Mouse (Mus musculus) hindbrain, embryonic 11.5 days (tissue): ENCODE measurements around the gene Slc5a8. TPM values are rescaled to one million over a fixed set of nuclear protein-coding genes. Genes with fewer than 3 reads are reported as not detected.

ENCODE experiments used
- ATAC-seq: fragments of 200-750 bp; cut with Nextera tagmentation; 2 replicates; pipeline ENCODE4 v1.8.0; 2017; ENCODE audit warnings: mild to moderate bottlenecking, moderate TSS enrichment, moderate library complexity; ENCODE audit not compliant: low FRiP score
- DNase-seq: peaks from one replicate; pipeline ENCODE4 v3.0.0-alpha.2; 2015; ENCODE audit warnings: low spot score
- H3K27ac ChIP-seq: fragments of 300-500 bp; sonication (generic); 2 replicates; pipeline ENCODE4 v1.5.1; 2014; ENCODE audit warnings: mild to moderate bottlenecking, low read depth, low read length
- H3K27me3 ChIP-seq: fragments of 300-500 bp; sonication (generic); 2 replicates; pipeline ENCODE4 v1.6.1; 2014; ENCODE audit warnings: mild to moderate bottlenecking, low read length, moderate library complexity, mixed read lengths; ENCODE audit not compliant: control insufficient read depth, insufficient read depth
- H3K36me3 ChIP-seq: fragments of 300-500 bp; sonication (generic); 2 replicates; pipeline ENCODE4 v1.6.1; 2014; ENCODE audit warnings: mild to moderate bottlenecking, low read length, moderate library complexity, mixed read lengths; ENCODE audit not compliant: control insufficient read depth, insufficient read depth
- H3K4me1 ChIP-seq: fragments of 300-500 bp; sonication (generic); replicated peaks from 2 replicates; pipeline ENCODE4 v1.6.1; 2014; ENCODE audit warnings: low read length, mixed read lengths; ENCODE audit not compliant: control insufficient read depth, insufficient read depth
- H3K4me2 ChIP-seq: fragments of 300-500 bp; sonication (generic); replicated peaks from 2 replicates; pipeline ENCODE4 v1.6.1; 2014; ENCODE audit warnings: mild to moderate bottlenecking, low read depth, low read length
- H3K4me3 ChIP-seq: fragments of 300-500 bp; sonication (generic); 2 replicates; pipeline ENCODE4 v1.5.1; 2014; ENCODE audit warnings: low read depth, low read length
- H3K9ac ChIP-seq: fragments of 300-500 bp; sonication (generic); 2 replicates; pipeline ENCODE4 v1.6.1; 2014; ENCODE audit warnings: low read depth, low read length
- H3K9me3 ChIP-seq: fragments of 300-500 bp; sonication (generic); 2 replicates; pipeline ENCODE4 v1.6.1; 2016; ENCODE audit warnings: low read length; ENCODE audit not compliant: control insufficient read depth
- WGBS: fragments of 180-500 bp; shearing (Covaris S2); extraction: QIAGEN DNeasy Blood & Tissue Kit; methylation state at CpG from one replicate; pipeline ENCODE4 v1.1.7; 2014; 5-methylcytosine and 5-hydroxymethylcytosine counted together
- polyA plus RNA-seq: library from polyadenylated mRNA; unstranded; fragments of >200 nt; fragmentation: Nextera tagmentation; extraction: Ambion mirVana; gene quantifications from 2 replicates; pipeline ENCODE4 v1.2.1, GENCODE M21; 2014

Slc5a8 gene
- polyA plus RNA-seq: 0.07 TPM in 1 of 2 replicates, not detected in the other

DNA sequence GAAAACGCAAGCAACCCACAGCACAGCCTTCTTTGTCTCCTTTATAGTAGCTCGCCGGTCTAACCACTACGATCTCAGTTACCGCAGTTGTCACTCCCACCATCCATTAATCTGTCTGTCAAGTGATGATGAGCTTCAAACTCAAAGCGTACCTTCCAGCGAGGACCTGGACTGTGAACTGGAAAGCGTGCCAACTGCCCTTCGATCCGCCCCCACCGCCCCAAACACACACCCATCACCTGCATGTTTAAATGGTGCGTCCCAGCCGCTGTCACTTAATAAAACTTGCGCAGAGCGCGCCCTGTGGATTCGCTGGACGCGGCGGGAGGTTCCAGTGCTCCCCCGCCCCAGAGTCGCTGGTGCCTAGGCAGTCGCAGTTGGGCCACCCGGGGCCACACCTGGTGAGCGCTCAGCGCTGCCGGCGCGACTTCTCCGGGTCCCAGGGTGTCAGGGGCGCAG, at the start of gene Slc5a8:
Slc5a8 (plus strand) TSS at position 361 of the 459 bp plus-strand sequence.
- H3K4me3 ChIP-seq: peak within 1 kb of the TSS; percentile 21
- DNase-seq (no peak), ATAC-seq (no peak)
- no peak within 1 kb of the TSS for H3K9ac ChIP-seq
- peak within 1 kb of the TSS; percentile 50 for H3K4me2 ChIP-seq
- WGBS: 4% methylated on average over 31 of the region's 31 CpGs
- no peaks in the 10 kb centered on the region for H3K9me3 ChIP-seq
- no peaks in the 10 kb centered on the region for H3K36me3 ChIP-seq
- no peak within 1 kb of the TSS for H3K27ac ChIP-seq
- peaks cover 5% of the 10 kb centered on the region for H3K4me1 ChIP-seq
- peaks cover 16% of the 10 kb centered on the region for H3K27me3 ChIP-seq

- Histone ChIP-seq H3K4me3 (no peak overlapping the region), H3K9me3 (no peaks in the 10 kb centered on the region)
- WGBS: 86% methylated on average over 7 of the region's 7 CpGs
Observed at GRCm38 (mm10) chr10:88848876-88849476, 36.8 kb upstream of the Slc5a8 start.

GRCm38 (mm10) chr10:88849976-88850375, 35.8 kb upstream of the Slc5a8 start:
- ATAC-seq: no peak
- Histone ChIP-seq H3K27ac (no peak overlapping the region), H3K36me3 (no peaks in the 10 kb centered on the region), H3K27me3 (no peaks in the 10 kb centered on the region), H3K9me3 (no peaks in the 10 kb centered on the region), H3K9ac (no peak overlapping the region), H3K4me1 (no peaks in the 10 kb centered on the region), H3K4me3 (no peak overlapping the region), H3K4me2 (no peak overlapping the region)
- DNase-seq: no peak
- 88% methylated on average over 4 of the region's 4 CpGs for WGBS

More at GRCm38 (mm10) chr10:88848876-88849476, 36.8 kb upstream of the Slc5a8 start:
- no peak overlapping the region for H3K27ac ChIP-seq
- ATAC-seq (no peak), DNase-seq (no peak)
- no peaks in the 10 kb centered on the region for H3K36me3 ChIP-seq
- no peaks in the 10 kb centered on the region for H3K27me3 ChIP-seq
- H3K9ac ChIP-seq: no peak overlapping the region
- H3K4me1 ChIP-seq: no peaks in the 10 kb centered on the region
- no peak overlapping the region for H3K4me2 ChIP-seq

- ATAC-seq: no peak
- no peak overlapping the region for H3K4me3 ChIP-seq
- WGBS: 85% methylated on average over 7 of the region's 7 CpGs
Observed at GRCm38 (mm10) chr10:88853326-88853725, 32.5 kb upstream of the Slc5a8 start.

DNA sequence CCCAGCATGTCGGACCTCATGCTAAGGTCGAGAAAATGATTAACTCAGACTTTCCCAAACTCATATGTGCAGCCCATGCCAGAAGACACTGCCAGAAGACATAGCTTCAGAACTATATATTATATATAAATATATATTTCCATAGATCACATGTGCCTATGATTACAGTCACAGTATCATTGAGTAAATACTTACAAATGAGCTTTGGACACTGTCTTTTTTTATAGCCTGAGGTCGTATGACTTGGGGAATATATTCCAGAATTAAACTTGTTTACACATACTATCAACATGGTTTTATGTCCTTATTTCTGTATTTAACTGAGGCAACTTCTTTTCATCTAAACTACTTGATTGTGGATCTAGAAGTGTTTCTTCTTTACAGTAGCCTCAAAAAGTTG, 24.9 kb upstream of the Slc5a8 start:
- no peak overlapping the region for H3K9ac ChIP-seq
- ATAC-seq (no peak), DNase-seq (no peak)
- no peaks in the 10 kb centered on the region for H3K36me3 ChIP-seq
- H3K4me2 ChIP-seq: no peak overlapping the region
- 77% methylated on average over 3 of the region's 3 CpGs for WGBS
- no peaks in the 10 kb centered on the region for H3K4me1 ChIP-seq
- H3K27me3 ChIP-seq: no peaks in the 10 kb centered on the region
- no peaks in the 10 kb centered on the region for H3K9me3 ChIP-seq
- no peak overlapping the region for H3K4me3 ChIP-seq
- H3K27ac ChIP-seq: no peak overlapping the region

More at GRCm38 (mm10) chr10:88853326-88853725, 32.5 kb upstream of the Slc5a8 start:
- Histone ChIP-seq H3K9ac (no peak overlapping the region), H3K27me3 (no peaks in the 10 kb centered on the region), H3K4me1 (no peaks in the 10 kb centered on the region), H3K9me3 (no peaks in the 10 kb centered on the region), H3K36me3 (no peaks in the 10 kb centered on the region), H3K4me2 (no peak overlapping the region), H3K27ac (no peak overlapping the region)
- DNase-seq: no peak

DNA sequence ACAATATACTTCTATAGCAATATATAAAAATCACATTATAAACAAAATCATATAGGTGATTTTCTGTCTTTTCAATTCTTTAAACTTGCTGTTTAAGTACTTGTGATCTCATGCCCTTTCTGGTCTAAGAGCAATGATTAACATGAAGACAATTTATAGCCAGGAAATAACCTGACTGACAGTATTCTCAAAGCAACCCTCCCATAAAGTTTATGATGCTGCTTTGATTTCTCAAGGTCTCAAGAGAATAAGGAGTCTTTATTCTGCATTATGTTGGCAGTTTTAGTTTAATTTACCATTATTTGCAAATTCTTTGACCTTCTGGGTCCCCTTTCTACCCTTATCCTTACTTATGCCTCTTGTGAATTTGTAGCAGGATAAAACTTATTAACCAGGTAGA, 24.4 kb upstream of the Slc5a8 start:
- no peaks in the 10 kb centered on the region for H3K27me3 ChIP-seq
- DNase-seq: no peak
- no peak overlapping the region for H3K9ac ChIP-seq
- no peak overlapping the region for H3K4me2 ChIP-seq
- no peak for ATAC-seq
- H3K27ac ChIP-seq: no peak overlapping the region
- no peaks in the 10 kb centered on the region for H3K4me1 ChIP-seq
- no peaks in the 10 kb centered on the region for H3K36me3 ChIP-seq
- H3K9me3 ChIP-seq: no peaks in the 10 kb centered on the region
- H3K4me3 ChIP-seq: no peak overlapping the region

DNA sequence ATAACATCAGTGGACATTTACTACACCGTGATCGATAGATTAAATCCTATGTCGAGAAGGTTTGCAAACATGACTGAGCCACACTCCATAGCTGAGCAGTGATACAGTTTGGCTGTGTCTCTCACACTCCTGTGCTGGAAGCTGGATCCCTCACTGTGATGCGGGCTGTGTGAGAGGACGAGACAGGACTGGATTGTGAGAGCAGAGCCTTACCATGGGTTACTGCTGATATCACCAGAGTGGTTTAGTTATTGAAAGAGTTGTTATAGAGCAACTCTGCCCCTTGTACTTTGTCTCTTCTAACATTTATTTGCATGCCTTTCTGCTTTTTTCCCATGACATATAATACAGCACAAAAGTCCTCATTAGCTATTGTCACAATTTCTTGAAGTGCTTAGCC, 23.5 kb upstream of the Slc5a8 start:
- no peak overlapping the region for H3K4me2 ChIP-seq
- H3K9ac ChIP-seq: no peak overlapping the region
- ATAC-seq: no peak
- DNase-seq: no peak
- no peaks in the 10 kb centered on the region for H3K4me1 ChIP-seq
- 95% methylated on average over 5 of the region's 5 CpGs for WGBS
- no peak overlapping the region for H3K27ac ChIP-seq
- no peaks in the 10 kb centered on the region for H3K9me3 ChIP-seq
- H3K36me3 ChIP-seq: no peaks in the 10 kb centered on the region
- H3K27me3 ChIP-seq: no peaks in the 10 kb centered on the region
- no peak overlapping the region for H3K4me3 ChIP-seq

GRCm38 (mm10) chr10:88866017-88866416, 19.8 kb upstream of the Slc5a8 start:
- Histone ChIP-seq H3K4me2 (no peak overlapping the region), H3K9me3 (no peaks in the 10 kb centered on the region), H3K36me3 (no peaks in the 10 kb centered on the region), H3K4me1 (no peaks in the 10 kb centered on the region), H3K4me3 (no peak overlapping the region), H3K9ac (no peak overlapping the region), H3K27ac (no peak overlapping the region), H3K27me3 (no peaks in the 10 kb centered on the region)
- WGBS: 78% methylated on average over 2 of the region's 2 CpGs
- ATAC-seq: no peak
- DNase-seq: no peak

- no peak overlapping the region for H3K9ac ChIP-seq
- no peaks in the 10 kb centered on the region for H3K9me3 ChIP-seq
- DNase-seq: no peak
- H3K36me3 ChIP-seq: no peaks in the 10 kb centered on the region
- H3K27ac ChIP-seq: no peak overlapping the region
- 78% methylated on average over 5 of the region's 5 CpGs for WGBS
- no peaks in the 10 kb centered on the region for H3K27me3 ChIP-seq
- H3K4me2 ChIP-seq: no peak overlapping the region
- no peak for ATAC-seq
- no peak overlapping the region for H3K4me3 ChIP-seq
- no peaks in the 10 kb centered on the region for H3K4me1 ChIP-seq
Observed at GRCm38 (mm10) chr10:88874870-88875269, 10.9 kb upstream of the Slc5a8 start.
